Mouse (Mus musculus) layer of hippocampus, adult 9-11 months (tissue): ENCODE data around the gene Tbc1d23.
"Not testable (repeated sequence)": the region's sequence is repeated elsewhere in the genome, so short reads cannot be mapped to it uniquely, and the experiment has no call there.

Experiments
- DNase-seq: peaks from one replicate; pipeline ENCODE4 v3.0.0; 2022

Gene Tbc1d23

GRCm38 (mm10) chr16:57215957-57216356, 15.3 kb downstream of the Tbc1d23 start:
- DNase-seq, result no peak

DNA sequence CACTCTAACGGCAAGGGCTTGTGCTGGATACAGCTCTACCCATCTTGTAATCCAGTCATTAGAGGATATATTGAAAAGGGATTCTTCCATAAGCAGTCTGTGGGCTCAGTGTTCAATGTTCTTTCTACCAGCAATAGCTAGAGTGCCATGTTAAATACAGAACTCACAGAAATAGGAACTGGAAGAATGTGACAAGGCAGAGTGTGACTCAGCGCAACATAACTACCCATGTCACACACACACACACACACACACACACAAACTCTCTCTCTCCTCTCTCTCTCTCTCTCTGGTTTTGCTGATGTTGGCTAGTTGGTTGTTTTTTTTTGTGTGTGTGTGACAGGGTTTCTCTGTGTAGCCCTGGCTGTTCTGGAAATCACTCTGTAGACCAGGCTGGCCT, 20.3 kb downstream of the Tbc1d23 start:
- DNase-seq, result no peak

DNA sequence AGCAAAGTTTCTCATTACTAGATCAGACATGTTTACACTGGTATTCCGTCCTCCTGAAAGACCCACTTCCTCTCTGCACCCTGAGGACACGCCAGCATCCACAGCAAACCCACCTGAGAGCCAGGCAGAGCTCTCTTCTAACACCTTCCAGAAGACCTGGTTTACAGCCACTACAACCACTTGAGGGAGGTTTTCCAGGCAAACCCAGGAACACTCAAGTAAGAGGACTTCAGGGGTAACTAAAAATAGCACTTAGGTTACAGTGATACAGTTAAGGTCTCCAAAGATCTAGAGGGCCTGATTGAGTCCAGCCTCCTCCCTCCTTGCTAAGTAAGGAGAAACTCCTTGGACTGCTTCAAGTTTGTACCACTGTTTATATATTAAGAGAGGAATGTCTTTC, 23.0 kb downstream of the Tbc1d23 start:
- no peak for DNase-seq

DNA sequence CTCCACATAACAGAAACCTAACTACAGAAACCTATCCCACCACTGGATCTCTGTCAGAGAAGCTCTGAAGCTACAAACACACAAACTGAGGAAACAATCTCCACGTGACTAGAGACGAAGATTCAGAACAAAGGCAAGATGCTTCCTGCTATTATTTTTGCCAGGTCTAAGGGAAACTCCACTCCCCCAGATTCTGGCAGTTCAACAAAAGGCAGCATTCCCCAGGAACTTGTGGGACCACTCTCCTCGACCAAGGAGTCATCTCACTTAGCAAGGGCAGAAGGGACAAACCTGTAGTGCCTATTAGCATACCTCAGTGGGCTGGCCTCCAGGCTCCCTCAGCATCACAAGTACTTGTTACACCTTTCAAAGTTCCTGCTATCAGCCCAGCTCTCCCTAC, 34.0 kb downstream of the Tbc1d23 start:
- no peak for DNase-seq

DNA sequence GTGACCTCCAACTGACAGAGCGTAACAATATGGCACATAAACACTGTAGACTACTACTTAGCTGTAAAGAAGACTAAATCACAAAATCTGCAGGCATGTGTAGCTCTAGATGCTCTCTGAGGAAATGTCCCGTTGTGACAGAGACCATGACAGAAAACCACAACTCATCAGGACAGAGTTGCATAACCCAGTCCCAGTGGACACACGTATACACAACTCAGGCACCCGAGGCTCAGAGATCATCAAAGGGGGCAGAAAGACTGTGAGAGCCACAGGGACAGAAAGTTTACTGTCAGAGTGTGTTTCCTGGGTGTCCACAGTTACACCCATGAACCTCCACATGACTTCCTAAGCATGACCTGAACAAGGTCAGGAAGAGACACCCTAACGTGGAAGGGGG, 34.7 kb downstream of the Tbc1d23 start:
- no peak for DNase-seq

- no peak for DNase-seq
These were observed 40.1 kb downstream of the Tbc1d23 start for GRCm38 (mm10) chr16:57191214-57191613.

DNA sequence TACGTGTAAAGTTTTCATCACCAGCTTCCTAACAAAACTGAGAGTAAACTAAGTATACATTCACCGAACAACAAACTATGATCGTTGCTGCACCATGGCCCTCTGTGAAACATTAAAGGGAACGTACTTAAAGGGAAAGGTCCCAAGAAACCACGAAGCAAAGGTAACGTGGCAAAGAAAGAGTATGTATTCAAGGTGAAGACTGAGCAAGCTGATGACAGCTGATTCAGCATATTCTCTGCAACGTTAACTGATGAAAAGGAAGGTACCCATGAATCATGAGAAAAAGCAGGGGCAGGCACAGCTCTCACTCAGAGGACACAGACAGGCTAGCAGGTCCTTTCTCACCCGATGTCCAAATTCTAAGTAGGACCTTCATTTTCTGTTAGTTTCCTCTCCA, 40.9 kb downstream of the Tbc1d23 start:
- DNase-seq, result no peak

GRCm38 (mm10) chr16:57189493-57189892, 41.8 kb downstream of the Tbc1d23 start:
- DNase-seq, result peak; percentile 32

DNA sequence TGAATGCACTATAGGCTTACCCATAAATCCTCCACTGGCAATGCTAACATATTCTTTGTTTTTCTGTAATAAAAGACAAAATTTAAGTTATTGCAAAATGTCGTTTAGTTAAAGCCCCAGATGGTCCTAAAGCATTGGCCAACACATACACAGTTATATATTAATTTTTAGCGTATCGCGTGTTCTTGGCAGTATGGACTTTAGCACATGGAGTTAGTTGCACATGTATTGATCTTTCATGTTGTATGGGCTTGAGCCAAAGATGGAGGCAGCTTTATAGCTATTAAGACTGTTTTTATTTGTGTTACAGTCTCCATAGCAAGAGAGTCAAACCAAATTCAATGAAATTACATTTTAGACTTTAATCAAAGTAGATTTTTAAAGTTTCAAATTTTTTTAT, 44.7 kb downstream of the Tbc1d23 start:
- no peak for DNase-seq

GRCm38 (mm10) chr16:57182037-57182436, 49.3 kb downstream of the Tbc1d23 start:
- DNase-seq, result no peak

DNA sequence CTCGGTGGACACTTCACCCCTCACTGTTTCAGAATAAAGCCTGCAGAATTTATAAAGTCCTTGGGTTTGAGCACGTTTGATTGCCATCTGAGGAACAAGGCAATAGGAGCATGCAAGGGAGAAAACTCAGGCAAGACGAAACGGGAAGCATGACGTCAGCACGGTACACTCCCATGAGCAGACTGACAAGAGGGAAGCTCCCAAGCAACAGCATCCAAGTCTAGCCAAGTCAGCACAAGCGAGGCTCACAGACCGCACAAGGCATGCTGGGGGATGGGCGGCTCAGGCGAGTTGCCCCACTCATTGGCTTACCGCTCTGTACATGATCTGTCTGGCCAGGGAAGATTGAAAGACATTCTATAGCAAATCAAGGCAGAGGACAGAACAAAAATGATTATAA, 50.1 kb downstream of the Tbc1d23 start:
- peak; percentile 86 for DNase-seq

DNA sequence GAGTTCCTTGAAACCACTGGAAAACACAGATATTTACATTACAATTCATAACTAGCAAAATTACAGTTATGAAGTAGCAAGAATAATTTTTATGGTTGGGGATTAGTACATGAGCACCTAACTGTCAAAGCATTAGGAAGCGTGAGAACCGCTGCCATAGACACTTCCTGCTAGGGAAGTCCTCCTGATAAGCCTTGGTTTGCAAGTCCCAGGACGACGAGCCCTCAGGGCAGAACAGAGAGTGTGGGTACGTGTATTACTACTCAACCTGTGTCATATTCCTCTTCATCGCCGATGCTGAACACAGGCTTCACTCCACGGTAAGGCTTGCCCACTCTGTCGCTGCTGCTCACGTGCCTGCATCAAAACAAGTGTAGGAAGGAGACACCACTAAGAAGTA, 53.6 kb downstream of the Tbc1d23 start:
- no peak for DNase-seq

- no peak for DNase-seq
These were observed 54.0 kb downstream of the Tbc1d23 start for GRCm38 (mm10) chr16:57177254-57177653.

DNA sequence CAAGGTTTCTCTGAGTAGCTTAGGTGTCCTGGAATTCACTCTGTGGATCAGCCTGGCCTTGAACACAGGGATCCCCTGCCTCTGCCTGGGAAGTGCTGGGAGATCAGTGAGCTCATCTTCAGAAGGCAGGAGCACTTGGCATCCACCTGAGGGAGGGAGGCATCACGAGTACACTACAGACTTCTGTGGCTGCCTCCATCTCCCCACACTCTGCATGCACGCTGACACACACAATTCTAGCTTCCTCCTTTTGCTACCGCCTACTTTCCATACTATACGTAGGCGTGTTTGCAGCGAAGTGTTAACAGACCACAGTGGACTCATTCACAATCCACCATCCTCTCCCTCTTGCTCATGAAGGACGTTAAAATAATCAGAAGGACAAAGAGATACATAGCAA, 55.0 kb downstream of the Tbc1d23 start:
- peak; percentile 57 for DNase-seq

DNA sequence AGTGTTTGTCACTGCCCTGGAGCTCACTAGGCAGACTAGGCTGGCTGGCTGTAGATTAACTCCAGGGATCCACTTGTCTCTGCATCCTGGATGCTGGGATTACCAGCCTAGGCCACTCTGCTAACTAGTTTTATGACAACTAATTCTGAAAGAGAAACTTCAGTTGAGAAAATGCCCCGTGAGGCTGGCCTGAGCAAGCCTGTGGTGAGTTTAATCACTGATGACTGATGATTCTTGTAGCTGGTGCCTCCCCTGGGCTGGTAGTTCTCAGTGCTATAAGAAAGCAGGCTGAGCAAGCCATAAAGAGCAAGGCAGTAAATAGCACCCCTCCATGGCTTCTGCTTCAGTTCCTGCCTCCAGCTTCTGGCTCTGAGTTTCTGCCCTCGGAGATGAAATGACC, 55.6 kb downstream of the Tbc1d23 start:
- no peak for DNase-seq

DNA sequence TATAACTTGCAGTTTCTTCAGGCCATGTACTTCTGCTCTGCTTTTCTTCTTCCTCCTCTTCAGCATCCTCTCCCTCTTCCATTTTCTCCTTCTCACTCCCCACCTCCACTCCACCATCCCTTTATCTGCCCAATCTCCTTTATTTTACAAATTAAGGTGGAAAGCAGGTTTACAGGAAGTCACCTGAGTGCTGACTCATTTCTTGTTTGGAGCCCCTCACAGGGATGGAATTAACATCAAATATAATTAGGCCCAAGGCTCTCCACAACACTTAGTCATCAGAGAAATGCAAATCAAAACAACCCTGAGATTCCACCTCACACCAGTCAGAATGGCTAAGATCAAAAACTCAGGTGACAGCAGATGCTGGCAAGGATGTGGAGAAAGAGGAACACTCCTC, 56.8 kb downstream of the Tbc1d23 start:
- not testable (repeated sequence) for DNase-seq

- DNase-seq, result peak; percentile 38
These were observed 59.7 kb downstream of the Tbc1d23 start for GRCm38 (mm10) chr16:57171570-57171969.

DNA sequence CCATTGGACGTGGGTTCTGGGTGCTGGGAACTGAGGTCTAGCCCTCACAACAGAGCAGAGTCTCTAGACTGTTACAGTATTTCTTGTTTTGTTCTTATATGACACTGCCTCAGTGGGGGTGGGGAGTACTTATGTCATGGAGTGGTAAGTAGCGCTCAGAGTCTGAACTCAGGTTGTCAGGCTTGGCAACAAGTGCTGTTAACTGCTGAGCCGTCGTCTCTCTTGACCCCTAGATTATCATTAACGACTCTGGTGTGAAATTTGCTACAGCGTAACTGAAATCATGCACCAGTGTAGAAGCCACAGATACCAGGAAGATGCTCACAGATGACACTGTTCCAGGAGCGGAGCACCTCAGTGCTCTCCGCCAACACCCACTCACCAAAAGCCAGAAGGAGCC, 60.1 kb downstream of the Tbc1d23 start:
- DNase-seq, result no peak

DNA sequence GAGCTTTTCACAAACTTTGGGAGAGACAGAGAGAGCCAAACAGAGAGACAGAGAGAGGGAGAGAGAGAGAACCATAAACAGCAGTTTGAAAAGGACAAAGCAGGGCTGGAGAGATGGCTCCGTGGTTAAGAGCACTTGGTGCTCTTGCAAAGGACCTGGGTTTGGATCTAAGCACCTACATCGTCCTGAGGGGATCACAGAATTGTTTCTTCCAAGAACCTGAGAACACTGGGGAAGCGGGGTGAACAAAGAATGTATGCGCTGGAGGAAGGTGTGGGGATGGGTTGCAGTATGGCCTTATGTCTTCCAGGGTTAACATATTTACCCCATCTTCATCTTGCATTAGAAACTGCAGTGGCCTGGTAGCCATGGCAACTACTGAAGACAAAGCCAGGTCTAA, 63.1 kb downstream of the Tbc1d23 start:
- DNase-seq, result no peak

GRCm38 (mm10) chr16:57167514-57167912, 63.8 kb downstream of the Tbc1d23 start:
- no peak for DNase-seq

GRCm38 (mm10) chr16:57166611-57167513, 64.4 kb downstream of the Tbc1d23 start, which contains the start of gene Nit2:
Gene Nit2 (minus strand): TSS chr16:57167341.
- DNase-seq, result peak; percentile 92

DNA sequence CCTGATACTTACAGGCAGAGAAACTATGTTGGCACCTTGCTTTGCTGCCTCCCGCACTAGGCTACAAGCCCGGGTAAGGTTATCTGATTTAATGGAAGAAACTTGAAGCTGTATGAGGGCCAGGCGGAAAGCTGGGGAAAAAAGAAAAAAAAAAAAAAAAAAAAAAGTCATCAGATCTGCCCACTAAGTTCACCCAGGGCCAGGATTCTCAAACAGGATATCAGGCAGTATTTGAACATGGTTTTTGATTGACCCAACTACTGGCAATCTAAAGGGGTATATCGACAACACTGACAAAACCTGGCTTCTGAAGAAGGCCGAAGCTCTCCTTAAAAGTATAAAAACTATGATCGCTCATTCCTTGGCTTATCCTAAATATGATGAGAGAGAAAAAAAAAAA, 65.2 kb downstream of the Tbc1d23 start:
- no peak for DNase-seq

DNA sequence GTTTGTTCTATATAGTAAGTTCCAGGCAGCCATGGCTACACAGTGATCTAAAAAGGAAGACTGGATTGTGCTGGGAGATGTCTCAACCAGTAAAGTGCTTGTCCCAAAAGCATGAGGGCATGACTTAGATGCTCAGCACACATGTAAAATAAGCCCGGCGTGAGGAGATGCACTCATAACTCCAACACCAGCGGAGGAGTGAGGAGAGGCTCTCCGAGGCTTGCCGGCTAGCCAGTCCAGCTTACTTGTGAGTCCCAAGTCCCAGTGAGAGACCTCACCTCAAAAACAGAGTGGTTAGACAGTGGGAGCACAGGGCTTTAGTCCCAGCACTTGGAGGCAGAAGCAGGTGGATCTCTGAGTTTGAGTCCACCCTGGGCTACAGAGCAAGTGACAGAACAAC, 66.1 kb downstream of the Tbc1d23 start:
- DNase-seq, result no peak

GRCm38 (mm10) chr16:57163694-57164093, 67.6 kb downstream of the Tbc1d23 start:
- no peak for DNase-seq

GRCm38 (mm10) chr16:57162841-57163240, 68.5 kb downstream of the Tbc1d23 start:
- DNase-seq, result no peak
